Mouse (Mus musculus) CH12.LX (cell line): Measurements from ENCODE around the gene Btn1a1. TPM values are rescaled to one million over a fixed set of nuclear protein-coding genes. Genes with fewer than 3 reads are reported as not detected.

ENCODE experiments used
- DNase-seq: peaks from one replicate; pipeline ENCODE4 v3.0.0-alpha.2; 2013; ENCODE audit errors: extremely low read depth
- H3K27ac ChIP-seq: 2 replicates; pipeline ENCODE4 v1.5.1; 2012; ENCODE audit warnings: low read depth, mild to moderate bottlenecking, control low read depth, moderate library complexity; ENCODE audit not compliant: insufficient read depth
- H3K27me3 ChIP-seq: replicated peaks from 2 replicates; pipeline ENCODE3; 2012; ENCODE audit warnings: inconsistent platforms
- H3K36me3 ChIP-seq, 2 experiments: replicated peaks in 1 of 2; 2 replicates each; pipeline versions ENCODE3 to v1.6.1; 2012; ENCODE audit warnings: inconsistent platforms in 1 of 2, low read length in 1 of 2, mild to moderate bottlenecking in 1 of 2, mixed read lengths in 1 of 2, moderate library complexity in 1 of 2; ENCODE audit not compliant: control insufficient read depth in 1 of 2, insufficient read depth in 1 of 2
- H3K4me1 ChIP-seq, 2 experiments: 2 replicates each; pipeline ENCODE4 v1.6.1; 2012; ENCODE audit warnings: inconsistent platforms in 1 of 2, moderate library complexity in 1 of 2; ENCODE audit not compliant: insufficient read depth in 2 of 2, control insufficient read depth in 1 of 2
- H3K4me2 ChIP-seq: 2 replicates; pipeline ENCODE4 v1.6.1; 2012; ENCODE audit warnings: low read depth, mild to moderate bottlenecking, control low read depth; ENCODE audit not compliant: poor library complexity, insufficient read depth, severe bottlenecking
- H3K4me3 ChIP-seq, 3 experiments: fragments of 150-350 bp in 1 of 3; sonication (generic) in 1 of 3; replicated peaks in 1 of 3; 2 replicates each; pipeline versions ENCODE3 to v1.5.1; 2011 to 2012; ENCODE audit warnings: low read depth in 2 of 3, low read length in 2 of 3, mild to moderate bottlenecking in 2 of 3, moderate library complexity in 2 of 3, control low read depth in 1 of 3, improper control_type of control experiment in 1 of 3, inconsistent platforms in 1 of 3, mixed read lengths in 1 of 3; ENCODE audit not compliant: poor library complexity in 1 of 3
- H3K79me2 ChIP-seq: replicated peaks from 2 replicates; pipeline ENCODE4 v1.6.1; 2012; ENCODE audit warnings: mild to moderate bottlenecking, moderate library complexity; ENCODE audit not compliant: control insufficient read depth, poor library complexity, insufficient read depth, severe bottlenecking; ENCODE audit errors: extremely low read depth
- H3K9ac ChIP-seq: 2 replicates; pipeline ENCODE4 v1.6.1; 2012; ENCODE audit warnings: low read depth, mild to moderate bottlenecking, control low read depth, moderate library complexity; ENCODE audit not compliant: insufficient read depth
- H3K9me3 ChIP-seq: replicated peaks from 2 replicates; pipeline ENCODE3; 2012; ENCODE audit warnings: low read length, inconsistent platforms, mixed read lengths
- CHD2 ChIP-seq: IDR thresholded peaks from 2 replicates; pipeline ENCODE4 v1.6.1; 2011; ENCODE audit warnings: low read length, improper control_type of control experiment
- CTCF ChIP-seq, 2 experiments: IDR thresholded peaks in 1 of 2; conservative IDR thresholded peaks in 1 of 2; 2 replicates each; pipeline ENCODE4 v1.5.1; 2011 to 2012; ENCODE audit warnings: low read depth in 2 of 2, low read length in 2 of 2, improper control_type of control experiment in 1 of 2, inconsistent platforms in 1 of 2, mild to moderate bottlenecking in 1 of 2, moderate library complexity in 1 of 2
- ELF1 ChIP-seq: IDR thresholded peaks from 2 replicates; pipeline ENCODE4 v1.6.1; 2014; ENCODE audit warnings: low read depth, mild to moderate bottlenecking, inconsistent platforms, low read length, improper control_type of control experiment
- HCFC1 ChIP-seq: IDR thresholded peaks from 2 replicates; pipeline ENCODE4 v1.6.1; 2012; ENCODE audit warnings: low read depth, mild to moderate bottlenecking, inconsistent platforms, low read length, improper control_type of control experiment
- JUND ChIP-seq: conservative IDR thresholded peaks from 2 replicates; pipeline ENCODE4 v1.6.1; 2011; ENCODE audit warnings: low read depth, low read length, improper control_type of control experiment
- MAFK ChIP-seq: IDR thresholded peaks from 2 replicates; pipeline ENCODE4 v1.6.1; 2011; ENCODE audit warnings: low read length, improper control_type of control experiment; ENCODE audit not compliant: insufficient replicate concordance
- MAX ChIP-seq: IDR thresholded peaks from 2 replicates; pipeline ENCODE4 v1.6.1; 2011; ENCODE audit warnings: low read length, improper control_type of control experiment
- MAZ ChIP-seq: IDR thresholded peaks from 2 replicates; pipeline ENCODE4 v1.6.1; 2012; ENCODE audit warnings: low read depth, mild to moderate bottlenecking, inconsistent platforms, low read length, improper control_type of control experiment, moderate library complexity
- MEF2A ChIP-seq: IDR thresholded peaks from 2 replicates; pipeline ENCODE4 v1.6.1; 2014; ENCODE audit warnings: low read depth, mild to moderate bottlenecking, inconsistent platforms, low read length, improper control_type of control experiment, borderline replicate concordance
- MYC ChIP-seq: IDR thresholded peaks from 2 replicates; pipeline ENCODE4 v1.6.1; 2011; ENCODE audit warnings: low read depth, mild to moderate bottlenecking, improper control_type of control experiment, low read length
- NRF1 ChIP-seq: IDR thresholded peaks from 2 replicates; pipeline ENCODE4 v1.6.1; 2014; ENCODE audit warnings: low read depth, mild to moderate bottlenecking, inconsistent platforms, low read length, improper control_type of control experiment, moderate library complexity
- POLR2A ChIP-seq: IDR thresholded peaks from 2 replicates; pipeline ENCODE4 v1.6.1; 2011; ENCODE audit warnings: low read depth, mild to moderate bottlenecking, improper control_type of control experiment, low read length
- POLR2AphosphoS2 ChIP-seq: IDR thresholded peaks from 2 replicates; pipeline ENCODE4 v1.6.1; 2011; ENCODE audit warnings: low read depth, low read length, improper control_type of control experiment
- RCOR1 ChIP-seq: conservative IDR thresholded peaks from 2 replicates; pipeline ENCODE4 v1.6.1; 2012; ENCODE audit warnings: low read depth, mild to moderate bottlenecking, inconsistent platforms, low read length, improper control_type of control experiment
- SMC3 ChIP-seq: IDR thresholded peaks from 2 replicates; pipeline ENCODE4 v1.6.1; 2011; ENCODE audit warnings: low read depth, low read length, improper control_type of control experiment
- TBP ChIP-seq: conservative IDR thresholded peaks from 2 replicates; pipeline ENCODE4 v1.6.1; 2011; ENCODE audit warnings: low read depth, low read length, improper control_type of control experiment
- TCF12 ChIP-seq: IDR thresholded peaks from 2 replicates; pipeline ENCODE4 v1.6.1; 2014; ENCODE audit warnings: low read depth, mild to moderate bottlenecking, inconsistent platforms, low read length, improper control_type of control experiment
- USF1 ChIP-seq: IDR thresholded peaks from 2 replicates; pipeline ENCODE4 v1.6.1; 2014; ENCODE audit warnings: low read depth, mild to moderate bottlenecking, inconsistent platforms, low read length, improper control_type of control experiment
- USF2 ChIP-seq: conservative IDR thresholded peaks from 2 replicates; pipeline ENCODE4 v1.6.1; 2011; ENCODE audit warnings: low read depth, low read length, improper control_type of control experiment
- ZKSCAN1 ChIP-seq: IDR thresholded peaks from 2 replicates; pipeline ENCODE4 v1.6.1; 2012; ENCODE audit warnings: low read depth, inconsistent platforms, low read length, improper control_type of control experiment, borderline replicate concordance
- ZMIZ1 ChIP-seq: IDR thresholded peaks from 2 replicates; pipeline ENCODE4 v1.6.1; 2012; ENCODE audit warnings: low read depth, mild to moderate bottlenecking, inconsistent platforms, low read length, improper control_type of control experiment
- dilution Hi-C: fragments of 300-500 bp; cut with MboI; formaldehyde crosslinking; loops from 2 replicates; pipeline ENCODE4 v1.14.3; 2020; ENCODE audit warnings: low sequenced_read_pairs; ENCODE audit not compliant: extremely low pct_unique_long_range_greater_than_20kb, extremely low pct_ligation_motif_present
- in situ Hi-C: fragments of 300-500 bp; cut with MboI; formaldehyde crosslinking; loops from 3 replicates; pipeline ENCODE4 v1.14.3; 2019; ENCODE audit warnings: low sequenced_read_pairs, low pct_ligation_motif_present, low pct_unique_long_range_greater_than_20kb, mixed read lengths
- polyA plus RNA-seq: library from polyadenylated mRNA; unstranded; fragments of >175 nt; gene quantifications from 2 replicates; pipeline ENCODE4 v1.2.1, GENCODE M21; 2012; ENCODE audit warnings: low read depth; ENCODE audit not compliant: insufficient read length
- total RNA-seq, 2 experiments: library from RNA; depleted of rRNA; stranded (reverse); fragments of 300-350 nt in 1 of 2; fragments of >200 nt in 1 of 2; gene quantifications; 2 replicates each; pipeline ENCODE4 v1.2.3; 2012 to 2014

The Btn1a1 gene
- total and polyA plus RNA-seq, 3 experiments: 0.20 to 0.51 (median 0.21) TPM

DNA sequence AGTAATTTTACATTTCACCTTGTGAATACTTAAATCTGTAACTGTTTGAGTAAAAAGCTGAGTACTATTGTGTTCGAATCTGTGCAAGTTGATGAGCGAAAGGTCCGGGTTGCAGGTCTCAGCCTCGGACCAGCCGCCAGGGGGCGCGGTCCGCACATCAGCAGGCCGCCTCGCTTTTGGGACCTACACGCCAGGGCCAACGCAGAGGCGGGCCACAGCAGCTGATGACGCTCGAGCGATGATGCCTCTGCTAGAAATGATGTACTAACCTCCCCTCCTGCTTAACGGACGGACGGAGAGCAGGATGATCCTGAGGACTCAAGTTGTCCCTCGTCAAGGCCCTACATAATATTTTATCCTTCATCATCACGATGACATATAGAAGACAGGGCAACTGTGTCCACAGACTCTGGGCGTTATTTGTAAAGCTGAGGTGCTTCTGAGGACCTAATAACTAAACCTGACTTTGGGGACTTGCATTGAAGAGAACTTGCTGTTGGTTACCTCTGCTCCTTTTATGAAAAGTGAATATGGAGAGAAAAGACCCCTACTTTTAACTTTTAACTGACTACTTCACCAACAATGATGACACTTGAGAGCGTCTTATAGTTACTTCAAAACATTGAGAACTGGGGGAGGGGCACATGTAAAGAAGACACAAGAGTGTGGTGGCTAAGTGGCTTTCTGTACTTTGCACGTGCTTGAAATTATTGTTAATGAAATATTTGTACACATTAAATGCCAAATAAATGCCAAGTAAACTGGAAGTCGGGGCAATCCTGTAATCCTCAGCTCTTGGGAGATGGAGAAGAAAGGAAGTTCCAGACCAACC lies 41.0 kb downstream of the Btn1a1 start:
- peak; percentile 96 for DNase-seq
- Histone ChIP-seq H3K27ac (peak overlapping the region; percentile 45), H3K4me1 (peaks cover 5 to 29% of the 10 kb centered on the region in 2 experiments)

GRCm38 (mm10) chr13:23424052-23424380 lies 41.7 kb downstream of the Btn1a1 start:
- peaks cover 24% of the 10 kb centered on the region for H3K79me2 ChIP-seq
- in situ Hi-C loops: loop anchor here (10.0 kb wide), 1 partner anchor 1379 kb away; the partner anchor contains the start of genes Hist1h2ag, Hist1h2bj and Hist1h4i
- peak overlapping the region; percentile 55 to 93 (median 84) for H3K4me3 ChIP-seq
- no peaks in the 10 kb centered on the region for H3K27me3 ChIP-seq
- no peaks in the 10 kb centered on the region for H3K9me3 ChIP-seq
- H3K4me2 ChIP-seq: peak overlapping the region; percentile 44
- TF ChIP-seq MAX: no peak
- TF ChIP-seq SMC3: no peak
- TF ChIP-seq MEF2A: no peak
- TF ChIP-seq ELF1: no peak
- no peak for TF ChIP-seq MAFK
- no peak for TF ChIP-seq POLR2A
- no peak for TF ChIP-seq TBP
- no peak for TF ChIP-seq HCFC1
- no peak for TF ChIP-seq TCF12
- TF ChIP-seq CHD2: no peak
- no peak for TF ChIP-seq JUND
- no peak for TF ChIP-seq NRF1
- no peak for TF ChIP-seq RCOR1
- no peak for TF ChIP-seq POLR2AphosphoS2
- TF ChIP-seq ZKSCAN1: no peak
- TF ChIP-seq MAZ: no peak
- no peak for TF ChIP-seq ZMIZ1
- no peak for TF ChIP-seq USF1
- no peak for TF ChIP-seq USF2
- TF ChIP-seq, all 38 proteins: peak for 0
- Histone ChIP-seq H3K27ac (no peak overlapping the region), H3K4me1 (peaks cover 5 to 23% of the 10 kb centered on the region in 2 experiments), H3K36me3 (peaks cover 27 to 36% of the 10 kb centered on the region in 2 experiments), H3K9ac (peak overlapping the region; percentile 59)
- DNase-seq: no peak
- dilution Hi-C loops: no loop called here

More for the DNA sequence above, 41.0 kb downstream of the Btn1a1 start:
- H3K9me3 ChIP-seq: no peaks in the 10 kb centered on the region
- in situ Hi-C loops (loop anchor here (10.0 to 25.0 kb wide), 3 partner anchors 1380 to 1562 kb away; partner anchors contain the start of genes Hist1h2ag, Hist1h2bj, Hist1h4i and Zfp184), dilution Hi-C loops (no loop called here)
- peak overlapping the region; percentile 80 for H3K4me2 ChIP-seq
- peaks cover 25 to 29% of the 10 kb centered on the region in 2 experiments for H3K36me3 ChIP-seq
- H3K9ac ChIP-seq: peak overlapping the region; percentile 35
- TF ChIP-seq CTCF (conservative IDR thresholded peaks at IDR 0.05 in 1 of 2, IDR thresholded peaks at IDR 0.05 in 1 of 2; ENCODE audit: low read depth in 2 of 2, low read length in 2 of 2): peak in 1 of 2 experiments; percentile 52; a peak in 2 of 4 replicates
- no peak for TF ChIP-seq MYC
- H3K4me3 ChIP-seq: peak overlapping the region; percentile 50 to 93 (median 84)
- peaks cover 26% of the 10 kb centered on the region for H3K79me2 ChIP-seq
- H3K27me3 ChIP-seq: no peaks in the 10 kb centered on the region
